Mouse (Mus musculus): ENCODE measurements around the gene Foxp4.

GRCm38 (mm10) chr17:47878378-47879089 is 45.9 kb downstream of the Foxp4 start:
- TF ChIP-seq CTCF (IDR thresholded peaks at IDR 0.05; ENCODE audit: low read depth) (no peak), EP300 (optimal IDR thresholded peaks at IDR 0.05) (no peak)
